Mouse (Mus musculus): ENCODE results near the gene Actb. TPM values are rescaled to one million over a fixed set of nuclear protein-coding genes. Genes with fewer than 3 reads are reported as not detected.

Gene Actb
- polyA plus RNA-seq, 1 experiment from 2014 or later, result 14,392 TPM

Other genes with a start within 250 kb of the Actb start
- gene Slc29a4, start 214.2 kb downstream of the Actb start, polyA plus RNA-seq (2016; fragmentation: Nextera tagmentation; extraction: Ambion mirVana), result 58.5 and 60.2 TPM in 2 replicates
- gene Tnrc18, start 89.1 kb downstream of the Actb start, polyA plus RNA-seq (2016; fragmentation: Nextera tagmentation; extraction: Ambion mirVana), result 72.8 and 73.7 TPM in 2 replicates
- 24.6 and 26.9 TPM in 2 replicates for gene Fbxl18, start 11.3 kb downstream of the Actb start, polyA plus RNA-seq (2016; fragmentation: Nextera tagmentation; extraction: Ambion mirVana)
- 699 and 764 TPM in 2 replicates for gene Fscn1, start 53.6 kb upstream of the Actb start, polyA plus RNA-seq (2016; fragmentation: Nextera tagmentation; extraction: Ambion mirVana)
- 49.4 and 51.1 TPM in 2 replicates for gene Rnf216, start 206.2 kb upstream of the Actb start, polyA plus RNA-seq (2016; fragmentation: Nextera tagmentation; extraction: Ambion mirVana)
- gene Olfr718-ps1, start 240.8 kb upstream of the Actb start, polyA plus RNA-seq (2016; fragmentation: Nextera tagmentation; extraction: Ambion mirVana), result 0.08 TPM in 1 of 2 replicates, not detected in the other